Mouse (Mus musculus): ENCODE results near the gene Vmn1r222. TPM values are rescaled to one million over a fixed set of nuclear protein-coding genes. Genes with fewer than 3 reads are reported as not detected.

The Vmn1r222 gene
- polyA plus RNA-seq, 1 experiment from 2014 or later = not detected

DNA sequence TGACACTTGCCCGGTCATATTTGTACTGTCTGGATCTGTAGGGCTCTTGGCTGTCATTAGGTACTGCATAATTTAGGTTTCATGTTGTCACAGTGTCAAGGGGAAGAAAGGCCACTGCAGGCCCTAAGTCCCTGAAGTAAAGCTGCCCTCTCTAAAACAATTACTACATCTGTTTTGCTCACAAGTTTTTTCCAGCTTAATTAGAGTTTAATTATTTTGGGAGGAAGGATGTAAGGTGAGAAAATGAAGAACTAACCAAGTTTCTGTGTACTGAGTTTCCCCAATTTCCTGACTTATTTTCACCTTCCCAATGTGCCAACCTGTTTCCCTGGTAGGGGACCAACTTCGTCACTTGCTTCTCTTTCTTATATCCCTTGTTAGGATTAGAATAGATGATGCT, 47.9 kb downstream of the Vmn1r222 start, which contains the start of gene Vmn1r220:
TSS of gene Vmn1r220 (minus strand) at position 101 of the 400 bp plus-strand sequence.
- Histone ChIP-seq H3K9me3 (no peaks in the 10 kb centered on the region), H3K27ac (no peak within 1 kb of the TSS), H3K36me3 (no peaks in the 10 kb centered on the region), H3K4me2 (no peak within 1 kb of the TSS), H3K27me3 (no peaks in the 10 kb centered on the region), H3K4me1 (replicated peaks) (no peaks in the 10 kb centered on the region), H3K9ac (no peak within 1 kb of the TSS), H3K4me3 (no peak within 1 kb of the TSS)
- 88% methylated on average over 2 of the region's 2 CpGs for WGBS
- no peak for ATAC-seq (ENCODE audit: low FRiP score)

Other genes starting within 250 kb of the Vmn1r222 start
- gene Vmn1r213, start 228.3 kb downstream of the Vmn1r222 start, polyA plus RNA-seq (2015; fragmentation: Nextera tagmentation; extraction: Ambion mirVana) = not detected in 2 replicates
- gene Vmn1r214, start 205.5 kb downstream of the Vmn1r222 start, polyA plus RNA-seq (2015; fragmentation: Nextera tagmentation; extraction: Ambion mirVana) = not detected in 2 replicates
- not detected in 2 replicates for gene Vmn1r215, start 167.9 kb downstream of the Vmn1r222 start, polyA plus RNA-seq (2015; fragmentation: Nextera tagmentation; extraction: Ambion mirVana)
- gene Vmn1r217, start 117.7 kb downstream of the Vmn1r222 start, polyA plus RNA-seq (2015; fragmentation: Nextera tagmentation; extraction: Ambion mirVana) = not detected in 2 replicates
- gene Vmn1r218, start 102.8 kb downstream of the Vmn1r222 start, polyA plus RNA-seq (2015; fragmentation: Nextera tagmentation; extraction: Ambion mirVana) = 0.03 TPM in 1 of 2 replicates, not detected in the other
- gene Vmn1r219, start 76.6 kb downstream of the Vmn1r222 start, polyA plus RNA-seq (2015; fragmentation: Nextera tagmentation; extraction: Ambion mirVana) = not detected in 2 replicates
- gene Vmn1r220, start 48.0 kb downstream of the Vmn1r222 start, polyA plus RNA-seq (2015; fragmentation: Nextera tagmentation; extraction: Ambion mirVana) = not detected in 2 replicates
- gene Vmn1r221, start 21.8 kb downstream of the Vmn1r222 start, polyA plus RNA-seq (2015; fragmentation: Nextera tagmentation; extraction: Ambion mirVana) = not detected in 2 replicates
- not detected in 2 replicates for gene Vmn1r223, start 11.2 kb upstream of the Vmn1r222 start, polyA plus RNA-seq (2015; fragmentation: Nextera tagmentation; extraction: Ambion mirVana)
- gene Zfp322a, start 133.3 kb upstream of the Vmn1r222 start, polyA plus RNA-seq (2015; fragmentation: Nextera tagmentation; extraction: Ambion mirVana) = 54.5 and 58.1 TPM in 2 replicates
- gene Abt1, start 187.9 kb upstream of the Vmn1r222 start, polyA plus RNA-seq (2015; fragmentation: Nextera tagmentation; extraction: Ambion mirVana) = 9.9 and 10.2 TPM in 2 replicates
- 0.06 TPM in 1 of 2 replicates, not detected in the other for gene Btn1a1, start 230.0 kb upstream of the Vmn1r222 start, polyA plus RNA-seq (2015; fragmentation: Nextera tagmentation; extraction: Ambion mirVana)

Data from hindbrain, embryonic 13.5 days (tissue).